Comparison of ENCODE assay signal across 27 mouse cellular contexts in the genomic region with DNA sequence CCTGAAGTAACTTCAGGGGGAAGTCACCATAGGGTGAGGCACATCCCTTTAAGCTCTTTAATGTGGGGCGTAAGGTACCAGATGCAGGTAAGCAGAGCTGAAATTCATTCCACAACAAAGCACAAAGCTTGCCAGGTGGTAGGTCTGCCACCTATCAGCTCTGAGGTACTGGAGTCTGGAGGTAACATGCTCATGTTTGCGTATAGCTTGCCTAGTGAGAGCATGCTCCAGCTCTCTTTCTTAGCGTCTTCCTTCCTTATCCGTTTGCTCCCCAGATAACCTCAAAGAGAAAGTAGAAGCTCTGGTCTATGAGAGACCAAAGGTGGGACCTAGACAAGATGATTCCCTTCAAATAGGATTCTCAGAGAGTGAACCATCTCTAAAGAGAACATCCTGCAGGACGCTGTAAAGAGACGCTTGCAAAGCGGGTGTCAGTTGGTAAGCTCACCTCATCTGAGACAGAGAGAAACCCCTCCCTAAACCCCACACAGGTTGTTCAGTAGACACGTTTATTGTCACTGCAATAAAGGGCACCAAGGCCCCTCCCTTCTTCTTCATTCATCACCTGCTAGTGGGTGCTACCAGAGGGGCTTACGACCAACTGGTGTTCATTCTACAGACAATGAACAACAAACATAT.
DNase-seq lines count a peak whose midpoint lies in the region; ATAC-seq and TF ChIP-seq lines count a peak whose summit lies in the region.
"Had no signal": no experiment of that assay in that cellular context is flagged by ENCODE, and none has a peak within 500 bp of the region (broad histone marks: within the 10 kb centered on the region; RNA-seq: fewer than 3 reads in every experiment).

No protein-coding gene starts in this region.

- H3K27me3 ChIP-seq in heart, embryonic 16.5 days (ENCODE audit: control insufficient read depth, insufficient read depth, low read length): no peaks in the 10 kb centered on the region
- no peaks in the 10 kb centered on the region for H3K27me3 ChIP-seq in liver, postnatal 0 days (ENCODE audit: insufficient read depth, low read length)
- H3K27me3 ChIP-seq: forebrain, embryonic 15.5 days; neural tube, embryonic 13.5 days had no signal

- no peaks in the 10 kb centered on the region for H3K36me3 ChIP-seq in heart, embryonic 16.5 days (ENCODE audit: control insufficient read depth, insufficient read depth)
- no peaks in the 10 kb centered on the region for H3K36me3 ChIP-seq in liver, postnatal 0 days (replicated peaks; ENCODE audit: insufficient read depth, low read length)
- H3K36me3 ChIP-seq: forebrain, embryonic 15.5 days; midbrain, embryonic 10.5 days; neural tube, embryonic 13.5 days had no signal

- no peak overlapping the region for H3K4me3 ChIP-seq in heart, embryonic 16.5 days (ENCODE audit: low read length)
- no peak overlapping the region for H3K4me3 ChIP-seq in liver, postnatal 0 days (ENCODE audit: low read depth, low read length)
- H3K4me3 ChIP-seq: forebrain, embryonic 15.5 days; midbrain, embryonic 10.5 days; myocyte; neural tube, embryonic 13.5 days had no signal

- no peak for TF ChIP-seq CTCF in liver, postnatal 0 days (IDR thresholded peaks at IDR 0.05; ENCODE audit: low read depth)

- intact Hi-C loops in gastrocnemius, postnatal 36 days (cut with DNase I): no loop called here

- WGBS in heart, embryonic 16.5 days: 77% methylated on average over 9 of the region's 9 CpGs
- 75% methylated on average over 9 of the region's 9 CpGs for WGBS in liver, postnatal 0 days (ENCODE audit: insufficient replicate concordance)

- no peak overlapping the region for H3K9ac ChIP-seq in heart, embryonic 16.5 days (ENCODE audit: low read length)
- H3K9ac ChIP-seq in liver, postnatal 0 days (replicated peaks): no peak overlapping the region
- H3K9ac ChIP-seq: forebrain, embryonic 15.5 days; liver, embryonic 14.5 days; lung, embryonic 14.5 days; neural tube, embryonic 13.5 days had no signal

- H3K4me2 ChIP-seq in heart, embryonic 16.5 days (ENCODE audit: low read depth, low read length): no peak overlapping the region
- H3K4me2 ChIP-seq in liver, postnatal 0 days (ENCODE audit: low read depth, low read length): no peak overlapping the region
- H3K4me2 ChIP-seq: forebrain, embryonic 15.5 days; lung, embryonic 14.5 days; neural tube, embryonic 13.5 days had no signal

- ATAC-seq in heart, embryonic 16.5 days (replicated peaks; ENCODE audit: extremely low read depth, insufficient read depth, low FRiP score): peak; percentile 29; the same call in 1 of the 2 replicates
- no peak for ATAC-seq in liver, postnatal 0 days
- ATAC-seq: forebrain, embryonic 15.5 days; hindbrain, embryonic 16.5 days; intestine, embryonic 16.5 days had no signal

- peak overlapping the region; percentile 57; the same call in 1 of the 2 replicates for H3K27ac ChIP-seq in heart, embryonic 16.5 days (ENCODE audit: low read length)
- no peak overlapping the region for H3K27ac ChIP-seq in liver, postnatal 0 days (ENCODE audit: low read depth)
- H3K27ac ChIP-seq: forebrain, embryonic 15.5 days; kidney, postnatal 0 days; liver, embryonic 14.5 days; midbrain, embryonic 10.5 days; neural tube, embryonic 13.5 days had no signal

- H3K4me1 ChIP-seq in heart, embryonic 16.5 days (ENCODE audit: control insufficient read depth, insufficient read depth, low read length): no peaks in the 10 kb centered on the region
- no peaks in the 10 kb centered on the region for H3K4me1 ChIP-seq in liver, postnatal 0 days (ENCODE audit: insufficient read depth)
- H3K4me1 ChIP-seq: forebrain, embryonic 15.5 days; midbrain, embryonic 10.5 days; neural tube, embryonic 13.5 days had no signal

- DNase-seq in heart, adult 9 months (ENCODE audit: low spot score in 2 of 2): no peak
- peak; percentile 79 for DNase-seq in CD4-positive helper T cell, adult 2 months (ENCODE audit: low read depth, low spot score)
- peak; percentile 72 for DNase-seq in induced T-regulatory cell, adult 2 months (ENCODE audit: low read depth)
- peak; percentile 62 to 69 for DNase-seq in thymus, postnatal 10 days (ENCODE audit: low spot score in 2 of 2)
- DNase-seq in liver, postnatal 0 days: no peak
- no peak for DNase-seq in gastrocnemius, postnatal 36 days
- no peak for DNase-seq in c-Kit-positive CD71-positive TER-119-positive erythroid progenitor cells, embryonic 14.5 days (ENCODE audit: low spot score)
- DNase-seq: adrenal gland, adult 8-10 months; cerebellum, adult 8-10 months; cerebellum, postnatal 25 days; gastrocnemius, postnatal 25 days; kidney, adult 8-10 months; kidney, postnatal 4 days; layer of hippocampus, postnatal 36 days; liver; lung, embryonic 14.5 days; retina, postnatal 1 day; right cerebral cortex, postnatal 14 days had no signal

- H3K9me3 ChIP-seq in heart, embryonic 16.5 days (replicated peaks; ENCODE audit: control insufficient read depth, low read length): no peaks in the 10 kb centered on the region
- H3K9me3 ChIP-seq in liver, postnatal 0 days (ENCODE audit: low read length): no peaks in the 10 kb centered on the region
- H3K9me3 ChIP-seq: forebrain, embryonic 15.5 days; midbrain, embryonic 10.5 days; neural tube, embryonic 13.5 days had no signal

- TF ChIP-seq EP300 in liver, postnatal 0 days (IDR thresholded peaks at IDR 0.05; ENCODE audit: low read depth): no peak

Comparison
In these comparisons a context has a peak if more than half of its experiments do, and no peak if none do; other contexts are left out.
1. DNase-seq: peak in CD4-positive helper T cell, adult 2 months (single experiment), induced T-regulatory cell, adult 2 months (single experiment) and thymus, postnatal 10 days (2 of 2); none in heart, adult 9 months (0 of 2), liver, postnatal 0 days (single experiment), gastrocnemius, postnatal 36 days (0 of 2) and c-Kit-positive CD71-positive TER-119-positive erythroid progenitor cells, embryonic 14.5 days (single experiment).